Mouse (Mus musculus): ENCODE results near the gene Sf3b6. TPM values are rescaled to one million over a fixed set of nuclear protein-coding genes. Genes with fewer than 3 reads are reported as not detected.
A peak's percentile ranks its signal among the peaks of the same experiment; 100 is the strongest.

Gene Sf3b6
- polyA plus RNA-seq, 1 experiment from 2014 or later = 330 TPM

- Histone ChIP-seq H3K36me3 (ENCODE audit: control insufficient read depth, insufficient read depth, low read length) (peaks cover 2% of the 10 kb centered on the region), H3K9ac (ENCODE audit: low read length) (peak overlapping the region; percentile 59), H3K4me3 (ENCODE audit: low read depth, low read length) (peak overlapping the region; percentile 88), H3K4me1 (ENCODE audit: control insufficient read depth, insufficient read depth, low read length) (no peaks in the 10 kb centered on the region; the same call in 1 of the 2 replicates), H3K27ac (ENCODE audit: low read depth, low read length) (peak overlapping the region; percentile 65), H3K27me3 (ENCODE audit: control insufficient read depth, insufficient read depth, low read length) (no peaks in the 10 kb centered on the region), H3K4me2 (ENCODE audit: low read depth) (peak overlapping the region; percentile 68), H3K9me3 (ENCODE audit: control insufficient read depth, low read length) (no peaks in the 10 kb centered on the region)
- 14% methylated on average over 22 of the region's 24 CpGs for WGBS
- DNase-seq (ENCODE audit: low spot score) (no peak), ATAC-seq (ENCODE audit: insufficient read depth, low FRiP score, low TSS enrichment) (peak; percentile 70; the same call in 1 of the 2 replicates)
Observed at GRCm38 (mm10) chr12:4816680-4817360, 524 bp upstream of the Sf3b6 start.

GRCm38 (mm10) chr12:4827256-4827655, 9.9 kb downstream of the Sf3b6 start:
- no peaks in the 10 kb centered on the region for H3K27me3 ChIP-seq (ENCODE audit: control insufficient read depth, insufficient read depth, low read length)
- ATAC-seq (ENCODE audit: insufficient read depth, low FRiP score, low TSS enrichment) (no peak), DNase-seq (ENCODE audit: low spot score) (no peak)
- H3K27ac ChIP-seq (ENCODE audit: low read depth, low read length) = no peak overlapping the region
- H3K4me2 ChIP-seq (ENCODE audit: low read depth) = no peak overlapping the region
- H3K4me3 ChIP-seq (ENCODE audit: low read depth, low read length) = no peak overlapping the region
- H3K9me3 ChIP-seq (ENCODE audit: control insufficient read depth, low read length) = no peaks in the 10 kb centered on the region
- H3K36me3 ChIP-seq (ENCODE audit: control insufficient read depth, insufficient read depth, low read length) = peaks cover 10% of the 10 kb centered on the region
- no peak overlapping the region for H3K9ac ChIP-seq (ENCODE audit: low read length)
- WGBS = 74% methylated on average over 3 of the region's 3 CpGs
- no peaks in the 10 kb centered on the region for H3K4me1 ChIP-seq (ENCODE audit: control insufficient read depth, insufficient read depth, low read length)

DNA sequence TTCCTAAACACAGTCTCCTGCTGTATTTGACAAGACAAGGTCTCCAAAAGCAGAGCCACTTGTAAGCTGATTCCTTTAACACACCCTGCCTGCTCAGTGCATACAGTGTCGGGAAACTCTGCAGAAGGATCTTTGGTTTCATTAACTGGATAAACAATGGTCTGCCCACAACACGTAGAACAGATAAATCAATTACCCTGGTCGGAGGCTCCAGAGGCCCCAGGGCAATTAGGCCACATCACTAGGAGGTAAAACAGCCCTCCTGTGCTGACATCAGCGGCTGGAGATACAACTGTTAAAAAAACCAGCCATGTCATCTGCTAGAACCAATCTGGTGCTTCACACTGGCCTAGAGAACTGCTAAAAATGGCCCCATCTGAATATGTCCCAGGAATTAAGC, 19.6 kb downstream of the Sf3b6 start:
- Histone ChIP-seq H3K4me2 (ENCODE audit: low read depth) (no peak overlapping the region), H3K36me3 (ENCODE audit: control insufficient read depth, insufficient read depth, low read length) (peaks cover 2% of the 10 kb centered on the region; the same call in 1 of the 2 replicates), H3K4me1 (ENCODE audit: control insufficient read depth, insufficient read depth, low read length) (peaks cover 5% of the 10 kb centered on the region; the same call in 1 of the 2 replicates), H3K9me3 (ENCODE audit: control insufficient read depth, low read length) (no peaks in the 10 kb centered on the region), H3K27me3 (ENCODE audit: control insufficient read depth, insufficient read depth, low read length) (0 out of 2 replicates have a peak, but pooled peaks cover under 1% of the 10 kb centered on the region), H3K9ac (ENCODE audit: low read length) (no peak overlapping the region), H3K4me3 (ENCODE audit: low read depth, low read length) (no peak overlapping the region), H3K27ac (ENCODE audit: low read depth, low read length) (no peak overlapping the region)
- ATAC-seq (ENCODE audit: insufficient read depth, low FRiP score, low TSS enrichment) = no peak
- WGBS = 37% methylated on average over 4 of the region's 4 CpGs
- no peak for DNase-seq (ENCODE audit: low spot score)

- Histone ChIP-seq H3K4me1 (ENCODE audit: control insufficient read depth, insufficient read depth, low read length) (peaks cover 10% of the 10 kb centered on the region), H3K27ac (ENCODE audit: low read depth, low read length) (no peak overlapping the region), H3K36me3 (ENCODE audit: control insufficient read depth, insufficient read depth, low read length) (no peaks in the 10 kb centered on the region), H3K4me3 (ENCODE audit: low read depth, low read length) (peak overlapping the region; percentile 60; the same call in 1 of the 2 replicates), H3K4me2 (ENCODE audit: low read depth) (no peak overlapping the region), H3K9me3 (ENCODE audit: control insufficient read depth, low read length) (no peaks in the 10 kb centered on the region), H3K9ac (ENCODE audit: low read length) (no peak overlapping the region), H3K27me3 (ENCODE audit: control insufficient read depth, insufficient read depth, low read length) (peaks cover 5% of the 10 kb centered on the region; the same call in 1 of the 2 replicates)
- ATAC-seq (ENCODE audit: insufficient read depth, low FRiP score, low TSS enrichment) (no peak), DNase-seq (ENCODE audit: low spot score) (no peak)
- WGBS = 59% methylated on average over 6 of the region's 6 CpGs
Observed at GRCm38 (mm10) chr12:4840010-4840409, 22.7 kb downstream of the Sf3b6 start.

DNA sequence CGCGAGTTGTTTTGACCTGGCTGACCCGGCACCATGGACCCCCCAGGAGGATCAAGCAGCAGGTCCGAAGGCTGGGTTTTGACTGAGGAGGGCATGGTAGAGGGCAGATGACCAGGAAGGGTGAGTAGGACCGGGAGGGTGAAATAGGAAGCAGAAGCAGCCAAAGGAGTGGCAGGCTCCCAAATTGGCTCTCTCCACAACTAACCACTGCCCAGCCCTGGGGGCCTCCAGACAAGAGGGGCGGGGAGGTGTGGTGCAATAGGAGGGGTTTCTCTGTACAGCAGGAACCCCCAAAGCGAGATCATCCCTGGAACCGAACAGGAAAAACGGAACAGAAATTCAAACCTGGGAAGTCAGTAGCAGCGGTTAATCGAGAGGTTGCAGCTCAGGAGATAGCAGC, 23.4 kb downstream of the Sf3b6 start:
- H3K27me3 ChIP-seq (ENCODE audit: control insufficient read depth, insufficient read depth, low read length) = peaks cover 5% of the 10 kb centered on the region; the same call in 1 of the 2 replicates
- DNase-seq (ENCODE audit: low spot score) (no peak), ATAC-seq (ENCODE audit: insufficient read depth, low FRiP score, low TSS enrichment) (no peak)
- peak overlapping the region; percentile 83 for H3K4me2 ChIP-seq (ENCODE audit: low read depth)
- H3K4me3 ChIP-seq (ENCODE audit: low read depth, low read length) = peak overlapping the region; percentile 60
- H3K9ac ChIP-seq (ENCODE audit: low read length) = peak overlapping the region; percentile 67
- peaks cover 10% of the 10 kb centered on the region for H3K4me1 ChIP-seq (ENCODE audit: control insufficient read depth, insufficient read depth, low read length)
- H3K9me3 ChIP-seq (ENCODE audit: control insufficient read depth, low read length) = no peaks in the 10 kb centered on the region
- H3K27ac ChIP-seq (ENCODE audit: low read depth, low read length) = no peak overlapping the region
- H3K36me3 ChIP-seq (ENCODE audit: control insufficient read depth, insufficient read depth, low read length) = no peaks in the 10 kb centered on the region
- 3% methylated on average over 11 of the region's 11 CpGs for WGBS

GRCm38 (mm10) chr12:4841392-4841887, 24.1 kb downstream of the Sf3b6 start, which contains the start of gene Fkbp1b:
Gene Fkbp1b, minus strand, starts transcription at chr12:4841591.
- Histone ChIP-seq H3K4me1 (ENCODE audit: control insufficient read depth, insufficient read depth, low read length) (peaks cover 10% of the 10 kb centered on the region), H3K9me3 (ENCODE audit: control insufficient read depth, low read length) (no peaks in the 10 kb centered on the region), H3K9ac (ENCODE audit: low read length) (peak within 1 kb of the TSS; percentile 67), H3K27ac (ENCODE audit: low read depth, low read length) (no peak within 1 kb of the TSS), H3K4me3 (ENCODE audit: low read depth, low read length) (peak within 1 kb of the TSS; percentile 60), H3K36me3 (ENCODE audit: control insufficient read depth, insufficient read depth, low read length) (no peaks in the 10 kb centered on the region), H3K27me3 (ENCODE audit: control insufficient read depth, insufficient read depth, low read length) (peaks cover 5% of the 10 kb centered on the region; the same call in 1 of the 2 replicates), H3K4me2 (ENCODE audit: low read depth) (peak within 1 kb of the TSS; percentile 83)
- DNase-seq (ENCODE audit: low spot score) (peak; percentile 76), ATAC-seq (ENCODE audit: insufficient read depth, low FRiP score, low TSS enrichment) (peak; percentile 70)
- under 1% methylated on average over 29 of the region's 37 CpGs for WGBS

DNA sequence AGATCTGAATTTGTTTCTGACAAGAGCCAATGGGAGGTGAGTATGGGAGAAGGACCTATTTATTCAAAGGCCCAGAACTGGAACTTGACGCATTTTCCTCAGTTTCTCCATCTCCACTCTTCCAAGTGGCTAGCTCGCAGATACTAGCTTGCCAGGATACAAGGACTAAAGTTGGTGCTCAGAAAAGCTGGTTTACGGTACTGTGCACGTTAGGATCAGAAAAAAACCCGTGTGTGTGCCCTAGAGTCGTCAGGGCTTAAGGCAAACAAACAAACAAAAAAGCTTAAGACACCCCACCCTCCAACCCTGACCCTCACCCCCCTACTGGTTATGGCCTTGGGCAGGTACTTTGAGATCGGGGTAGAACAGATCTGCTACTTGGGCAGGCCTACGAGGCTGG, 25.1 kb downstream of the Sf3b6 start:
- H3K9ac ChIP-seq (ENCODE audit: low read length) = no peak overlapping the region
- 87% methylated on average over 8 of the region's 8 CpGs for WGBS
- H3K4me3 ChIP-seq (ENCODE audit: low read depth, low read length) = peak overlapping the region; percentile 54; the same call in 1 of the 2 replicates

DNA sequence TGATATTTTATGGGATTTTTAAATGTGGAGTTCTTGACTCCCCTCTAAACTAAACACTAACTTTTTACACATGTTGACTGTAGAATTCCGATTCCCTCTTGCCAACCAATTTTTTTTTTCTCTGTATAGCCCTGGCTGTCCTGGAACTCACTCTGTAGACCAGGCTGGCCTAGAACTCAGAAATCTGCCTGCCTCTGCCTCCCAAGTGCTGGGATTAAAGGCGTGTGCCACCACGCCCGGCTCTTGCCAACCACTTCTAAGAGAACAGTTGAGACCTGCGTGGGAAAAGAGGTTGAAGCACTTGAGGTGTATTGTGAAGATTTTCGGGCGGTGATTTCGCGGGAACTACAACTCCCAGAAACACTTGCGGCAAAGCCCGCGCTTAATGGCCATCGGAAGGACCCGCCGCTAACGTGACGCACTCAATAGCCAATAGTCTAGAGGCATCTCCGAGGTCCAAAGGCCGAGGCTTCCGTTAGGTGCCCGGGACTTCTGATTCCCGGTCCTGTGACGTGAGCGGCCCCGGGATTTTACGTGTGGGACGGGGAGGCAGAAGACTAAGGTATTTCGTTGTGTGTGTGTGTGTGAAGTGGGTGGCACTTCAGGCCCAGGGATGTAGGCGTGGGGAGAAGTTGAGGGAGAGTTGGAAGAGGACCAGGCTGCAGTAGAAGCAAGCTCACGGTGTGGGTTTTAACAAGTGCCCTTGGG, 25.7 kb downstream of the Sf3b6 start, which contains the start of gene Wdcp:
Gene Wdcp, plus strand, starts transcription at position 414 of the 708 bp plus-strand sequence.
- under 1% methylated on average over 30 of the region's 30 CpGs for WGBS
- H3K4me3 ChIP-seq (ENCODE audit: low read depth, low read length) = peak within 1 kb of the TSS; percentile 54

More for the DNA sequence above, 25.1 kb downstream of the Sf3b6 start:
- H3K4me2 ChIP-seq (ENCODE audit: low read depth) = no peak overlapping the region
- H3K36me3 ChIP-seq (ENCODE audit: control insufficient read depth, insufficient read depth, low read length) = no peaks in the 10 kb centered on the region
- H3K27ac ChIP-seq (ENCODE audit: low read depth, low read length) = no peak overlapping the region
- no peaks in the 10 kb centered on the region for H3K9me3 ChIP-seq (ENCODE audit: control insufficient read depth, low read length)
- no peak for ATAC-seq (ENCODE audit: insufficient read depth, low FRiP score, low TSS enrichment)
- H3K4me1 ChIP-seq (ENCODE audit: control insufficient read depth, insufficient read depth, low read length) = peaks cover 10% of the 10 kb centered on the region
- no peak for DNase-seq (ENCODE audit: low spot score)
- peaks cover 5% of the 10 kb centered on the region; the same call in 1 of the 2 replicates for H3K27me3 ChIP-seq (ENCODE audit: control insufficient read depth, insufficient read depth, low read length)

More for the DNA sequence above, 25.7 kb downstream of the Sf3b6 start, which contains the start of gene Wdcp:
- no peak within 1 kb of the TSS for H3K27ac ChIP-seq (ENCODE audit: low read depth, low read length)
- DNase-seq (ENCODE audit: low spot score) (peak; percentile 92), ATAC-seq (ENCODE audit: insufficient read depth, low FRiP score, low TSS enrichment) (peak; percentile 91)
- H3K4me2 ChIP-seq (ENCODE audit: low read depth) = peak within 1 kb of the TSS; percentile 63
- H3K9me3 ChIP-seq (ENCODE audit: control insufficient read depth, low read length) = no peaks in the 10 kb centered on the region
- H3K27me3 ChIP-seq (ENCODE audit: control insufficient read depth, insufficient read depth, low read length) = peaks cover 5% of the 10 kb centered on the region; the same call in 1 of the 2 replicates
- peak within 1 kb of the TSS; percentile 35 for H3K9ac ChIP-seq (ENCODE audit: low read length)
- peaks cover 10% of the 10 kb centered on the region for H3K4me1 ChIP-seq (ENCODE audit: control insufficient read depth, insufficient read depth, low read length)
- no peaks in the 10 kb centered on the region for H3K36me3 ChIP-seq (ENCODE audit: control insufficient read depth, insufficient read depth, low read length)
